Mouse (Mus musculus): ENCODE results near the gene Hdac8. TPM values are rescaled to one million over a fixed set of nuclear protein-coding genes. Genes with fewer than 3 reads are reported as not detected.

Gene Hdac8
- polyA plus RNA-seq, 1 experiment from 2014 or later: 2.6 TPM

GRCm38 (mm10) chrX:102311119-102311518, 194.0 kb downstream of the Hdac8 start:
- H3K4me2 ChIP-seq (ENCODE audit: low read length): no peak overlapping the region
- ATAC-seq (ENCODE audit: low FRiP score, low TSS enrichment): no peak
- no peaks in the 10 kb centered on the region for H3K4me1 ChIP-seq (ENCODE audit: control insufficient read depth, insufficient read depth, low read length)
- peaks cover 14% of the 10 kb centered on the region; the same call in 1 of the 2 replicates for H3K27me3 ChIP-seq (ENCODE audit: control insufficient read depth, insufficient read depth, low read length)
- no peaks in the 10 kb centered on the region for H3K36me3 ChIP-seq (ENCODE audit: control insufficient read depth, insufficient read depth, low read length)
- 75% methylated on average over 3 of the region's 3 CpGs for WGBS
- DNase-seq: no peak
- no peaks in the 10 kb centered on the region for H3K9me3 ChIP-seq (ENCODE audit: control insufficient read depth, low read length)
- H3K4me3 ChIP-seq (replicated peaks; ENCODE audit: low read depth, low read length): no peak overlapping the region
- H3K27ac ChIP-seq (replicated peaks; ENCODE audit: low read depth, low read length): no peak overlapping the region
- H3K9ac ChIP-seq (replicated peaks; ENCODE audit: low read length): no peak overlapping the region

DNA sequence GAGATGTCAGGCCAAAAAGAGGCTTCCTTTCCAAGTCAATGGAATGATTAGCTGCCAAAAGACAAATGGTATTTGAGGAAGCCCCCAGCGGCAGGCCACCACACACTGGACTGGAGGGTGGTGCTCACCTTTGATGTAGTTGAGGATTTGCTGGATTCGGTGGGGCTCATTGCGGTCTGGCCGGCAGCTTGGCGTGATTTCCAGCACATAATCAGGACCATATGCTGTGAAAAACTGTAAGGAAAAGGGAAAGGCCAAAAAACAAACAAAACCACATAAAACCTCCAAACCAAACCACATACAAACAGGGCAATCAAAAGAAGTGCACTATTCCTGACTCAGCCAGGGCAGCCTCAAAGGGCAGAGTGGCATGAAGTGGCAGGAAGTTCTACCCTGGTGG, 197.6 kb downstream of the Hdac8 start:
- 85% methylated on average over 5 of the region's 5 CpGs for whole genome bisulfite sequencing

GRCm38 (mm10) chrX:102305806-102306205, 199.4 kb downstream of the Hdac8 start:
- Histone ChIP-seq H3K9me3 (ENCODE audit: control insufficient read depth, low read length) (no peaks in the 10 kb centered on the region), H3K36me3 (ENCODE audit: control insufficient read depth, insufficient read depth, low read length) (no peaks in the 10 kb centered on the region), H3K9ac (replicated peaks; ENCODE audit: low read length) (no peak overlapping the region), H3K4me2 (ENCODE audit: low read length) (no peak overlapping the region), H3K4me3 (replicated peaks; ENCODE audit: low read depth, low read length) (no peak overlapping the region), H3K27ac (replicated peaks; ENCODE audit: low read depth, low read length) (no peak overlapping the region), H3K4me1 (ENCODE audit: control insufficient read depth, insufficient read depth, low read length) (no peaks in the 10 kb centered on the region), H3K27me3 (ENCODE audit: control insufficient read depth, insufficient read depth, low read length) (peaks cover 9% of the 10 kb centered on the region; the same call in 1 of the 2 replicates)
- ATAC-seq (ENCODE audit: low FRiP score, low TSS enrichment) (no peak), DNase-seq (no peak)
- WGBS: 81% methylated on average over 4 of the region's 4 CpGs

More for the DNA sequence above, 197.6 kb downstream of the Hdac8 start:
- Histone ChIP-seq H3K4me3 (replicated peaks; ENCODE audit: low read depth, low read length) (no peak overlapping the region), H3K4me1 (ENCODE audit: control insufficient read depth, insufficient read depth, low read length) (no peaks in the 10 kb centered on the region), H3K9ac (replicated peaks; ENCODE audit: low read length) (no peak overlapping the region), H3K9me3 (ENCODE audit: control insufficient read depth, low read length) (no peaks in the 10 kb centered on the region), H3K4me2 (ENCODE audit: low read length) (no peak overlapping the region), H3K27ac (replicated peaks; ENCODE audit: low read depth, low read length) (no peak overlapping the region), H3K27me3 (ENCODE audit: control insufficient read depth, insufficient read depth, low read length) (peaks cover 12% of the 10 kb centered on the region; the same call in 1 of the 2 replicates), H3K36me3 (ENCODE audit: control insufficient read depth, insufficient read depth, low read length) (no peaks in the 10 kb centered on the region)
- ATAC-seq (ENCODE audit: low FRiP score, low TSS enrichment) (no peak), DNase-seq (no peak)

- ATAC-seq (ENCODE audit: low FRiP score, low TSS enrichment) (no peak), DNase-seq (no peak)
- H3K27me3 ChIP-seq (ENCODE audit: control insufficient read depth, insufficient read depth, low read length): peaks cover 5% of the 10 kb centered on the region; the same call in 1 of the 2 replicates
- H3K36me3 ChIP-seq (ENCODE audit: control insufficient read depth, insufficient read depth, low read length): no peaks in the 10 kb centered on the region
- H3K4me2 ChIP-seq (ENCODE audit: low read length): no peak overlapping the region
- H3K27ac ChIP-seq (replicated peaks; ENCODE audit: low read depth, low read length): no peak overlapping the region
- no peaks in the 10 kb centered on the region for H3K9me3 ChIP-seq (ENCODE audit: control insufficient read depth, low read length)
- no peak overlapping the region for H3K4me3 ChIP-seq (replicated peaks; ENCODE audit: low read depth, low read length)
- H3K4me1 ChIP-seq (ENCODE audit: control insufficient read depth, insufficient read depth, low read length): no peaks in the 10 kb centered on the region
- 83% methylated on average over 4 of the region's 4 CpGs for WGBS
- no peak overlapping the region for H3K9ac ChIP-seq (replicated peaks; ENCODE audit: low read length)
These were observed 200.2 kb downstream of the Hdac8 start for GRCm38 (mm10) chrX:102304914-102305313.

DNA sequence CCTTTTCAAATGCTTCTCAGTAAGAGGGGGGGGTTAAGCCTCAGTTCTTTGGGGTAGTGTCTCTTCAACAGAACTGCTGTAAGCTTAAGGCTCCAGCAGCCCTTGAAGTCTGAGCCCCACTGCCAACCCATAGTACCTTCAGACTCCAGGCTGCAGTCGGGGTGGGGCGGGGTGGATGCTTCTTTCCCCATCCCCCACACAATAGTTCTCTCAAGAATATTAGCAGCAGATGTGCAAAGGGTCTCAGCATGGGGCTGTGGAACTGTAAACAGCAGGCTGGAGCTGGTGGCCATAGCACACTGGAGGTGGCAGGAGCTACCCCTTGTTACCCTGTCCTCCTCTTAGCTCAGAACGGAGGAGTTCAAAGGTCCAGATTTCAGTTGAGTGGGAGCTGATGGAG, 202.7 kb downstream of the Hdac8 start:
- 60% methylated on average over 3 of the region's 3 CpGs for WGBS
- no peak for ATAC-seq (ENCODE audit: low FRiP score, low TSS enrichment)

DNA sequence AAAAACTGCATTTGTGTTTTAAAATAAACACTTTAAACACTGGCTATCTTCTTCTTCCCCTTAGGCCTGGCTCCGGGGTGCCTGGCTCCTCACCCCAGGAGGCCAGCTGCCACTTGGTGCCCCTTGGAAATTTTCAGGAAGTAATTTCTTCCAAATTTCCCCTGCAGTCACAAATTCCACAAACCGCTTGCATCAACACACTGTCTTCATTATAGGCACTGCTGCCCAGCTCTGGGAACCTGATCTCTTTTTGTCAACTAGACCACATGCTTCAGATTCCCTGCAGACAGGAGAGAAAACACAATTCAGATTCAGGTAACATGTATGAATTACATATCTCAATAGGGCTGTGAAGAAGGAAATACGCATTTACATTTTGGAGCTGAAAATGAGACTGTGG, 220.3 kb downstream of the Hdac8 start:
- WGBS: 78% methylated on average over 3 of the region's 3 CpGs
- H3K36me3 ChIP-seq (ENCODE audit: control insufficient read depth, insufficient read depth, low read length): no peaks in the 10 kb centered on the region
- no peak overlapping the region for H3K9ac ChIP-seq (replicated peaks; ENCODE audit: low read length)
- H3K27me3 ChIP-seq (ENCODE audit: control insufficient read depth, insufficient read depth, low read length): no peaks in the 10 kb centered on the region
- H3K9me3 ChIP-seq (ENCODE audit: control insufficient read depth, low read length): no peaks in the 10 kb centered on the region
- ATAC-seq (ENCODE audit: low FRiP score, low TSS enrichment) (no peak), DNase-seq (no peak)
- no peaks in the 10 kb centered on the region for H3K4me1 ChIP-seq (ENCODE audit: control insufficient read depth, insufficient read depth, low read length)
- H3K4me2 ChIP-seq (ENCODE audit: low read length): no peak overlapping the region
- H3K4me3 ChIP-seq (replicated peaks; ENCODE audit: low read depth, low read length): no peak overlapping the region
- H3K27ac ChIP-seq (replicated peaks; ENCODE audit: low read depth, low read length): no peak overlapping the region

More for the DNA sequence above, 202.7 kb downstream of the Hdac8 start:
- no peaks in the 10 kb centered on the region for H3K4me1 ChIP-seq (ENCODE audit: control insufficient read depth, insufficient read depth, low read length)
- H3K4me2 ChIP-seq (ENCODE audit: low read length): no peak overlapping the region
- no peaks in the 10 kb centered on the region for H3K36me3 ChIP-seq (ENCODE audit: control insufficient read depth, insufficient read depth, low read length)
- H3K27ac ChIP-seq (replicated peaks; ENCODE audit: low read depth, low read length): no peak overlapping the region
- no peak for DNase-seq
- no peaks in the 10 kb centered on the region for H3K27me3 ChIP-seq (ENCODE audit: control insufficient read depth, insufficient read depth, low read length)
- H3K4me3 ChIP-seq (replicated peaks; ENCODE audit: low read depth, low read length): no peak overlapping the region
- no peak overlapping the region for H3K9ac ChIP-seq (replicated peaks; ENCODE audit: low read length)
- H3K9me3 ChIP-seq (ENCODE audit: control insufficient read depth, low read length): no peaks in the 10 kb centered on the region

DNA sequence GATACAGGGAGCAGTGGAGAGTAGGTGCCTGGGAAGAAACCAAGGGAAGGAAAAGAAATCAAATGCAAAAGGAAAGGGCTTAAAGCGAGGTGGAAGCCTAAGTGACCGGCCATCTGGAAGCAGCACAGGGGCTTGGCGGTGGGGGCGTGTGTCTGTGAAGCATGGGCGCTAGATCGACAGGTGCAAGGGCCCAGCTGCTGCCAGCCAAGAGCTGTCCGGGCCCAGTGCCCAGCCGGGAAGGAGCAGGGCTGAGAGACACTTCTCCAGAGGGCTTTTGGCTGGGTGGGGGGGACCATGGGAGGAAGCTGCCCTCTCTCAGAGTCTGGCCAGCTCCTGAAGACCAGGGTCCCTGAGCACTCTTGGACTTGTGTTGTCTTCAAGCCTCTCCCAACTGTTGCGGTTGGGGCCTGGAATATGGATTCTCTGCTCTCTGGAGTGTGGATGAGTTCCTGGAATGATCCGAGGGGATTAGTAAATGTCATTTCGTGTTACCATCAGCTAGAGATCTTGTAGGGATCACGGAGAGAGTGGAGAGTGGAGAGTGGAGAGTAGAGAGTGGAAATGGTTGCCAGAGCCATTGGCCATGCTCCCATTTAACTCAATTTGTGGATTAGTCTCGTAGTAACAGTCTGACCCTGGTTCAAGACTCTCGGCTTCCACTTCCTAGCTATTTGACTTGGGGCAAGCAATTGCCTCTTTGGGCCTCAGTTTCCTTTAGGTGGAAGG, 242.4 kb downstream of the Hdac8 start:
- Histone ChIP-seq H3K27ac (replicated peaks; ENCODE audit: low read depth, low read length) (no peak overlapping the region), H3K4me2 (ENCODE audit: low read length) (no peak overlapping the region), H3K4me1 (ENCODE audit: control insufficient read depth, insufficient read depth, low read length) (no peaks in the 10 kb centered on the region), H3K36me3 (ENCODE audit: control insufficient read depth, insufficient read depth, low read length) (no peaks in the 10 kb centered on the region), H3K27me3 (ENCODE audit: control insufficient read depth, insufficient read depth, low read length) (no peaks in the 10 kb centered on the region), H3K9me3 (ENCODE audit: control insufficient read depth, low read length) (no peaks in the 10 kb centered on the region), H3K9ac (replicated peaks; ENCODE audit: low read length) (no peak overlapping the region), H3K4me3 (replicated peaks; ENCODE audit: low read depth, low read length) (no peak overlapping the region)
- DNase-seq: no peak
- ATAC-seq (ENCODE audit: low FRiP score, low TSS enrichment): no peak
- 87% methylated on average over 14 of the region's 14 CpGs for WGBS

- Histone ChIP-seq H3K4me1 (ENCODE audit: control insufficient read depth, insufficient read depth, low read length) (no peaks in the 10 kb centered on the region), H3K27ac (replicated peaks; ENCODE audit: low read depth, low read length) (no peak overlapping the region), H3K9ac (replicated peaks; ENCODE audit: low read length) (no peak overlapping the region), H3K4me3 (replicated peaks; ENCODE audit: low read depth, low read length) (no peak overlapping the region), H3K9me3 (ENCODE audit: control insufficient read depth, low read length) (no peaks in the 10 kb centered on the region), H3K4me2 (ENCODE audit: low read length) (no peak overlapping the region), H3K27me3 (ENCODE audit: control insufficient read depth, insufficient read depth, low read length) (no peaks in the 10 kb centered on the region), H3K36me3 (ENCODE audit: control insufficient read depth, insufficient read depth, low read length) (no peaks in the 10 kb centered on the region)
- ATAC-seq (ENCODE audit: low FRiP score, low TSS enrichment) (no peak), DNase-seq (no peak)
- WGBS: 97% methylated on average over 4 of the region's 4 CpGs
These were observed 245.4 kb downstream of the Hdac8 start for GRCm38 (mm10) chrX:102259772-102260171.

DNA sequence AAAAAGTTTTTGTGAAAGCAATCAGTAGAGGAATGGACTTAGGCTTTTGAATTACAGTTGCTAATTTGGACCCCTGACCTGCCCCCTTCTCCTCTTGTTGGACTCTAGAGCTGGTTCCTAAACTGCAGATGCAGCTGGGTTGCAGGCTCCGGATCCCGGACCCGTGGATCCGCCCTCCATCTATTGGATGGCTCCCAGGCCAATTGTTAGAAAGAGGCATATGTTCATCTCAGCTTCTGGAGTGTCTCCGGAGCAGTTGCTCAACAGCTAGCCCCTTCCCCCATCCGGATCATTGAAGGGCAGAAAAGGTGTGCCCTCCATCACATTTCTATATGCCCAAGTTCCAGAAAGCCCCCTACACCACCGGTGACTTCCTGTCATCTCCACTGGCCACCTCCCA, 251.3 kb downstream of the Hdac8 start:
- peaks cover 11% of the 10 kb centered on the region for H3K27me3 ChIP-seq (ENCODE audit: control insufficient read depth, insufficient read depth, low read length)
- DNase-seq: peak; percentile 70
- WGBS: 18% methylated on average over 7 of the region's 7 CpGs

More for the DNA sequence above, 251.3 kb downstream of the Hdac8 start:
- Histone ChIP-seq H3K4me3 (replicated peaks; ENCODE audit: low read depth, low read length) (peak overlapping the region; percentile 18; the same call in 1 of the 2 replicates), H3K27ac (replicated peaks; ENCODE audit: low read depth, low read length) (no peak overlapping the region), H3K4me1 (ENCODE audit: control insufficient read depth, insufficient read depth, low read length) (no peaks in the 10 kb centered on the region), H3K9me3 (ENCODE audit: control insufficient read depth, low read length) (no peaks in the 10 kb centered on the region), H3K36me3 (ENCODE audit: control insufficient read depth, insufficient read depth, low read length) (no peaks in the 10 kb centered on the region), H3K4me2 (ENCODE audit: low read length) (peak overlapping the region; percentile 81), H3K9ac (replicated peaks; ENCODE audit: low read length) (no peak overlapping the region; the same call in 1 of the 2 replicates)
- ATAC-seq (ENCODE audit: low FRiP score, low TSS enrichment): no peak

All from midbrain, embryonic 14.5 days (tissue).